Mouse (Mus musculus): ENCODE results near the gene Calml4. TPM values are rescaled to one million over a fixed set of nuclear protein-coding genes. Genes with fewer than 3 reads are reported as not detected.
"Not testable (repeated sequence)": the region's sequence is repeated elsewhere in the genome, so short reads cannot be mapped to it uniquely, and the experiment has no call there.

Calml4 gene
- polyA plus RNA-seq, 1 experiment from 2014 or later = 32.8 TPM

GRCm38 (mm10) chr9:62817828-62818614, 39.9 kb upstream of the Calml4 start:
- Histone ChIP-seq H3K4me1 (replicated peaks; ENCODE audit: control insufficient read depth, insufficient read depth, low read length) (no peaks in the 10 kb centered on the region), H3K9me3 (ENCODE audit: control insufficient read depth, low read length) (no peaks in the 10 kb centered on the region)
- WGBS = 80% methylated on average over 4 of the region's 4 CpGs

GRCm38 (mm10) chr9:62819494-62819893, 38.4 kb upstream of the Calml4 start:
- Histone ChIP-seq H3K9ac (no peak overlapping the region), H3K36me3 (replicated peaks; ENCODE audit: control insufficient read depth, insufficient read depth) (no peaks in the 10 kb centered on the region), H3K4me3 (replicated peaks; ENCODE audit: low read length) (no peak overlapping the region), H3K4me1 (replicated peaks; ENCODE audit: control insufficient read depth, insufficient read depth, low read length) (no peaks in the 10 kb centered on the region), H3K27me3 (ENCODE audit: control insufficient read depth, insufficient read depth, low read length) (no peaks in the 10 kb centered on the region), H3K9me3 (ENCODE audit: control insufficient read depth, low read length) (no peaks in the 10 kb centered on the region), H3K4me2 (replicated peaks) (no peak overlapping the region), H3K27ac (no peak overlapping the region)
- no peak for ATAC-seq (ENCODE audit: low FRiP score)
- WGBS = 84% methylated on average over 3 of the region's 3 CpGs
- DNase-seq (ENCODE audit: low spot score) = no peak

More at GRCm38 (mm10) chr9:62817828-62818614, 39.9 kb upstream of the Calml4 start:
- H3K9ac ChIP-seq = no peak overlapping the region
- no peak overlapping the region for H3K4me3 ChIP-seq (replicated peaks; ENCODE audit: low read length)
- ATAC-seq (ENCODE audit: low FRiP score) (no peak), DNase-seq (ENCODE audit: low spot score) (no peak)
- H3K27ac ChIP-seq = no peak overlapping the region; the same call in 1 of the 2 replicates
- no peaks in the 10 kb centered on the region for H3K27me3 ChIP-seq (ENCODE audit: control insufficient read depth, insufficient read depth, low read length)
- no peak overlapping the region for H3K4me2 ChIP-seq (replicated peaks)
- H3K36me3 ChIP-seq (replicated peaks; ENCODE audit: control insufficient read depth, insufficient read depth) = no peaks in the 10 kb centered on the region

DNA sequence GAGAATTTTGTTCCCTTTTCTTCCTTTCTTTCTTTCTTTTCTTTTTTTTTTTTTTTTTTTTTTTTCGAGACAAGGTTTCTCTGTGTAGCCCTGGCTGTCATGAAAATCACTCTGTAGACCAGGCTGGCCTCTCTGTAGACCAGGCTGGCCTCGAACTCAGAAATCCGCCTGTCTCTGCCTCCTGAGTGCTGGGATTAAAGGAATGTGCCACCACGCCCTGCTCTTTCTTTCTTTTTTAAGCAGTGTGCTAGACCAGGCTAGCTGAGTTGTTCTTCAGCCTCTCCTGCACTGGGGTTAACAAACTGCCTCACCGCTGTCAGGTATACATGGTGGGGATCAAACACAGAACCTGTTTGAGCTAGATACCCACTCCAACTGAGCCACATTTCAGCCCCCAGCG, 38.0 kb upstream of the Calml4 start:
- not testable (repeated sequence) for H3K9ac ChIP-seq; H3K4me2 ChIP-seq (replicated peaks); H3K4me1 ChIP-seq (replicated peaks; ENCODE audit: control insufficient read depth, insufficient read depth, low read length); H3K27me3 ChIP-seq (ENCODE audit: control insufficient read depth, insufficient read depth, low read length); H3K9me3 ChIP-seq (ENCODE audit: control insufficient read depth, low read length); DNase-seq (ENCODE audit: low spot score); H3K27ac ChIP-seq; ATAC-seq (ENCODE audit: low FRiP score); H3K36me3 ChIP-seq (replicated peaks; ENCODE audit: control insufficient read depth, insufficient read depth); H3K4me3 ChIP-seq (replicated peaks; ENCODE audit: low read length)
- 83% methylated on average over 6 of the region's 6 CpGs for WGBS

- H3K9me3 ChIP-seq (ENCODE audit: control insufficient read depth, low read length) = no peaks in the 10 kb centered on the region
- DNase-seq (ENCODE audit: low spot score) = no peak
- 85% methylated on average over 6 of the region's 6 CpGs for WGBS
- H3K27ac ChIP-seq = no peak overlapping the region
- H3K4me2 ChIP-seq (replicated peaks) = no peak overlapping the region
- H3K4me1 ChIP-seq (replicated peaks; ENCODE audit: control insufficient read depth, insufficient read depth, low read length) = no peaks in the 10 kb centered on the region
- no peak overlapping the region for H3K9ac ChIP-seq
- no peak for ATAC-seq (ENCODE audit: low FRiP score)
- H3K4me3 ChIP-seq (replicated peaks; ENCODE audit: low read length) = no peak overlapping the region
- no peaks in the 10 kb centered on the region for H3K36me3 ChIP-seq (replicated peaks; ENCODE audit: control insufficient read depth, insufficient read depth)
- H3K27me3 ChIP-seq (ENCODE audit: control insufficient read depth, insufficient read depth, low read length) = no peaks in the 10 kb centered on the region
Observed at GRCm38 (mm10) chr9:62820829-62821228, 37.1 kb upstream of the Calml4 start.

DNA sequence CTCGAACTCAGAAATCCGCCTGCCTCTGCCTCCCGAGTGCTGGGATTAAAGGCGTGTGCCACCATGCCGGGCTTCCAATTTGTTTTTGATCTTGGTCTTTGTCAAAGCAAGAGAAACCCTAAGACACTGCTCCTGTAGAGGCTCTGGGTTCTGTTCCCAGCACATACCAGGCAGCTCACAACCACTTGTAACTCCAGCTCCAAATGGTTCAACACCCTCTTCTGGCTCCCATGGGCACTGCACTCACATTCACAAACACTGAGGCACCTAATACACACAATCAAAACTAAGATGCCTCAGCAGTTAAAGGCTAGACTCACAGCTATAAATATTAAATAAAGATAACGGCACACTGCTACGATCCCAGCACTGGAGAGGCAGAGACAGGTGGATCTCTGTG, 36.1 kb upstream of the Calml4 start:
- no peak overlapping the region for H3K27ac ChIP-seq
- no peak overlapping the region for H3K4me3 ChIP-seq (replicated peaks; ENCODE audit: low read length)
- no peak for ATAC-seq (ENCODE audit: low FRiP score)
- no peaks in the 10 kb centered on the region; the same call in 1 of the 2 replicates for H3K4me1 ChIP-seq (replicated peaks; ENCODE audit: control insufficient read depth, insufficient read depth, low read length)
- no peak overlapping the region for H3K9ac ChIP-seq
- H3K36me3 ChIP-seq (replicated peaks; ENCODE audit: control insufficient read depth, insufficient read depth) = no peaks in the 10 kb centered on the region
- WGBS = 97% methylated on average over 7 of the region's 7 CpGs
- no peak overlapping the region for H3K4me2 ChIP-seq (replicated peaks)
- H3K9me3 ChIP-seq (ENCODE audit: control insufficient read depth, low read length) = no peaks in the 10 kb centered on the region
- no peak for DNase-seq (ENCODE audit: low spot score)
- H3K27me3 ChIP-seq (ENCODE audit: control insufficient read depth, insufficient read depth, low read length) = no peaks in the 10 kb centered on the region

GRCm38 (mm10) chr9:62825791-62826393, 32.0 kb upstream of the Calml4 start:
- Histone ChIP-seq H3K4me1 (replicated peaks; ENCODE audit: control insufficient read depth, insufficient read depth, low read length) (peaks cover 7% of the 10 kb centered on the region), H3K27me3 (ENCODE audit: control insufficient read depth, insufficient read depth, low read length) (no peaks in the 10 kb centered on the region), H3K36me3 (replicated peaks; ENCODE audit: control insufficient read depth, insufficient read depth) (no peaks in the 10 kb centered on the region), H3K4me3 (replicated peaks; ENCODE audit: low read length) (no peak overlapping the region), H3K27ac (peak overlapping the region; percentile 26; the same call in 1 of the 2 replicates), H3K9me3 (ENCODE audit: control insufficient read depth, low read length) (no peaks in the 10 kb centered on the region), H3K9ac (no peak overlapping the region), H3K4me2 (replicated peaks) (0 out of 2 replicates have a peak overlapping the region, but pooled peaks have one; percentile 12)
- no peak for ATAC-seq (ENCODE audit: low FRiP score)
- WGBS = 5% methylated on average over 9 of the region's 9 CpGs
- DNase-seq (ENCODE audit: low spot score) = no peak

DNA sequence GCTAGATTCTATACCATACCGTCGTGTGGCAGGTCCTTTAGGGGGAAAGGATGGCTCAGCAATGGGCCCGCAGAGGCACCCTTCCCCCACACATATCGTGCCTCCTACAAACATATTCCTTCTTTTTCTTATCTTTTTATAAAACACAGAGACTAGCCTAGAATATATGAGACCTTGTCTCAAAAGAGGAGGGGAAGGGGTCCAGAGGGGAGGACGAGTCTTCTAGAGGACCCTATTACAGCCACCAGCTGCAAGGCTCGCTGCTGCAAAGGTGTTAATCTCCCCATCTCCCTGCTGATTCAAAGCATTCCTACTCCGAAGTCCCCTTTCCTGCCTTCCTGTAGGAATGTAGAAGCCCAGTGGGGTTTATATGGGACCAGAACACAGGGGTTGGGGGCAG, 31.4 kb upstream of the Calml4 start:
- H3K4me1 ChIP-seq (replicated peaks; ENCODE audit: control insufficient read depth, insufficient read depth, low read length) = peaks cover 7% of the 10 kb centered on the region
- no peak overlapping the region for H3K4me3 ChIP-seq (replicated peaks; ENCODE audit: low read length)
- no peaks in the 10 kb centered on the region for H3K36me3 ChIP-seq (replicated peaks; ENCODE audit: control insufficient read depth, insufficient read depth)
- H3K27me3 ChIP-seq (ENCODE audit: control insufficient read depth, insufficient read depth, low read length) = no peaks in the 10 kb centered on the region
- no peak for ATAC-seq (ENCODE audit: low FRiP score)
- WGBS = 8% methylated on average over 7 of the region's 7 CpGs
- 0 out of 2 replicates have a peak overlapping the region, but pooled peaks have one; percentile 12 for H3K4me2 ChIP-seq (replicated peaks)
- H3K9ac ChIP-seq = no peak overlapping the region
- no peak for DNase-seq (ENCODE audit: low spot score)
- H3K27ac ChIP-seq = no peak overlapping the region; the same call in 1 of the 2 replicates
- H3K9me3 ChIP-seq (ENCODE audit: control insufficient read depth, low read length) = no peaks in the 10 kb centered on the region

GRCm38 (mm10) chr9:62827939-62828652, 29.8 kb upstream of the Calml4 start:
- H3K4me1 ChIP-seq (replicated peaks; ENCODE audit: control insufficient read depth, insufficient read depth, low read length) = peaks cover 7% of the 10 kb centered on the region
- 0 out of 2 replicates have a peak overlapping the region, but pooled peaks have one; percentile 13 for H3K9ac ChIP-seq
- H3K36me3 ChIP-seq (replicated peaks; ENCODE audit: control insufficient read depth, insufficient read depth) = no peaks in the 10 kb centered on the region
- peak overlapping the region; percentile 58; the same call in 1 of the 2 replicates for H3K27ac ChIP-seq
- DNase-seq (ENCODE audit: low spot score) = peak; percentile 73
- H3K4me2 ChIP-seq (replicated peaks) = peak overlapping the region; percentile 50
- peak; percentile 5; the same call in 1 of the 2 replicates for ATAC-seq (ENCODE audit: low FRiP score)
- 8% methylated on average over 24 of the region's 24 CpGs for WGBS
- no peaks in the 10 kb centered on the region for H3K27me3 ChIP-seq (ENCODE audit: control insufficient read depth, insufficient read depth, low read length)
- H3K9me3 ChIP-seq (ENCODE audit: control insufficient read depth, low read length) = no peaks in the 10 kb centered on the region
- peak overlapping the region; percentile 31 for H3K4me3 ChIP-seq (replicated peaks; ENCODE audit: low read length)

- Histone ChIP-seq H3K27me3 (ENCODE audit: control insufficient read depth, insufficient read depth, low read length) (no peaks in the 10 kb centered on the region), H3K4me3 (replicated peaks; ENCODE audit: low read length) (peak overlapping the region; percentile 31), H3K4me1 (replicated peaks; ENCODE audit: control insufficient read depth, insufficient read depth, low read length) (peaks cover 7% of the 10 kb centered on the region), H3K27ac (peak overlapping the region; percentile 58; the same call in 1 of the 2 replicates), H3K9me3 (ENCODE audit: control insufficient read depth, low read length) (no peaks in the 10 kb centered on the region), H3K9ac (0 out of 2 replicates have a peak overlapping the region, but pooled peaks have one; percentile 13), H3K4me2 (replicated peaks) (peak overlapping the region; percentile 50), H3K36me3 (replicated peaks; ENCODE audit: control insufficient read depth, insufficient read depth) (no peaks in the 10 kb centered on the region)
- under 1% methylated on average over 23 of the region's 23 CpGs for WGBS
- DNase-seq (ENCODE audit: low spot score) (peak; percentile 94), ATAC-seq (ENCODE audit: low FRiP score) (peak; percentile 93)
Observed at GRCm38 (mm10) chr9:62828662-62829086, 29.2 kb upstream of the Calml4 start.
